Mouse (Mus musculus): Measurements from ENCODE around the gene Haus4. TPM values are rescaled to one million over a fixed set of nuclear protein-coding genes. Genes with fewer than 3 reads are reported as not detected.

The Haus4 gene
- polyA plus RNA-seq, 1 experiment = 47.2 TPM

DNA sequence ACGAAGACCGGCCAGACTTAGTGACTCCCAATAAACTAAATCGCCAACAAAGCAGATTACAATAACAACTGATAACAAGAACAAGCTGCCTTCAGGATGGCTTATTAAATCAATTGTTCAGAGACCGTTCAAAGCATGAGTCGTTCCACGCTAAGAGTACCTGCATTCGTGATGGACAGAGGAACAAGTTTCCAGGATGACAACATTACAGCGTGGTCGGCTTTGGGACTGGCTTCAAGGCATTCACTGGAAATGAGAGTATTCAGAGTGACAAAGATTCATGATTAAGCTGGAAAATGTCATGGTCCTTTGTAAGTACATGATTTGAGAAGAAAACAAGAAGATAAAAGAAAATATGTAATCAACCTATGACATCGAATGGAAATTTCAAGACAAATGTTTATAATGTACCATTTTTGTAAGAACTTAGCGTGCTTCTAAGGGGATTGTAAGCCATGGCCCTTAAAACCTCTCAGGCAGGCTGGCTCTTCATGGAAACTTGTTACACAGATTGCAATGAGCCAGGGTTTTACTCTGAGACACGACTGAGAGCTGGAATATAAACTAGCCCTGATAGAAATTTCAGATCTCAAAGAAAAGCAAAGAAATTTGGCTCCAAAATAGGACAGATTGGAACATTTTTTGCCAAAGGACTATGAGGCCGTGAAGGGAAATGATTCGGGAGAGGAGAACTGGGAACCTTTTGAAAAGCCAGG, 6.3 kb upstream of the Haus4 start:
- Histone ChIP-seq H3K4me1 (replicated peaks; ENCODE audit: control insufficient read depth, insufficient read depth, low read length) (no peaks in the 10 kb centered on the region), H3K27me3 (ENCODE audit: control insufficient read depth, insufficient read depth, low read length) (no peaks in the 10 kb centered on the region), H3K4me3 (ENCODE audit: control insufficient read depth, insufficient read depth, low read length) (no peak overlapping the region), H3K27ac (ENCODE audit: control insufficient read depth, insufficient read depth, low read length) (no peak overlapping the region), H3K36me3 (ENCODE audit: control insufficient read depth, insufficient read depth, low read length) (no peaks in the 10 kb centered on the region)
- 94% methylated on average over 14 of the region's 14 CpGs for WGBS
- TF ChIP-seq POLR2A (IDR thresholded peaks at IDR 0.05; ENCODE audit: control insufficient read depth, extremely low read depth, insufficient read depth, low read length, poor library complexity) = no peak
- no peak for TF ChIP-seq CTCF (IDR thresholded peaks at IDR 0.05; ENCODE audit: borderline replicate concordance, control insufficient read depth, extremely low read depth, insufficient read depth, low read length, poor library complexity)
- DNase-seq = no peak

DNA sequence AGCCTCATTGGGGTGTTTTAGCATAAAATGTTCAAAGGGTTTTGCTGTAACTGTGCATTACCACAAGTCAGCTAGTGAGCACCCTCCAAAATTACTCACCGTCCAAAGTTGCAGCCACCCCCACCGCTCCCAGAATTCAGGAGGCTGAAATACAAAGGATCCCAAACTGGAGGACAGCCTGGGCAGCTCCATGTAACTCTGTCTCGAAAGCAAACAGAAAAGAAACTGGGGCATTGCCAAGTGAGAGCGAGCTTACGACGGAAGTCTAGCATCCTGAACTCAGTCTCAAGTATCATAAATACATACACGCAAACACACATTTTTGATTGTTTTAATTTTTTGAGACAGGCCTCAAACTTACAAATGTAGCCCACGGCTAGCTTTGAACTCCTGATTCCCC, 2.9 kb upstream of the Haus4 start:
- no peak overlapping the region for H3K4me3 ChIP-seq (ENCODE audit: control insufficient read depth, insufficient read depth, low read length)
- no peak overlapping the region for H3K27ac ChIP-seq (ENCODE audit: control insufficient read depth, insufficient read depth, low read length)
- H3K4me1 ChIP-seq (replicated peaks; ENCODE audit: control insufficient read depth, insufficient read depth, low read length) = peaks cover 5% of the 10 kb centered on the region
- H3K27me3 ChIP-seq (ENCODE audit: control insufficient read depth, insufficient read depth, low read length) = no peaks in the 10 kb centered on the region
- WGBS = 93% methylated on average over 8 of the region's 8 CpGs
- H3K36me3 ChIP-seq (ENCODE audit: control insufficient read depth, insufficient read depth, low read length) = no peaks in the 10 kb centered on the region
- TF ChIP-seq CTCF (IDR thresholded peaks at IDR 0.05; ENCODE audit: borderline replicate concordance, control insufficient read depth, extremely low read depth, insufficient read depth, low read length, poor library complexity) (no peak), POLR2A (IDR thresholded peaks at IDR 0.05; ENCODE audit: control insufficient read depth, extremely low read depth, insufficient read depth, low read length, poor library complexity) (no peak)
- no peak for DNase-seq

DNA sequence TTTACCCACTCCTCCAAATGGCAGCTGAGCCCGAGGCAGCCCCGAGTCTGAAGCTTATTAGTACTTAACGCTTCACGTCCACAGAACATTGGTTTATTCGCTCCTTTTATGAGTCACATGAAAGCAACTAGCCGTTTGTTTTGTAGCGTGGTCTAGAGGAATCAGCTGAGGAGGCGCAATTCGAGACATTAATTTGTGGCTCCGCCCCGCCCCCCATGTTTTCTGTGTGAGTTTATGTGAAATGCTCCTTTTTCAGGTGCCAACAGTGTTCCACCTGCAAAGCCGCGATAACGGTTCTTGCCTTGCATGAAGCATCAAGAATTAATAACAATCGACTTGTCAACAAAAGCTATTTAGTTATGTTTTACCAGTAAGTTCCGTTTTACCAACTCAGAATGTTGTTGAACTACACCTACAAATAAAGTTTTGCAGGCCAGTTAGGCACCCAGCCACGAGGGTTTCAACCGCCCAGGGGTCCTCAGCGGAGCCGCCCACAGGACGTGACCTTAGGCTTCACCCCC, 902 bp downstream of the Haus4 start:
- H3K4me1 ChIP-seq (replicated peaks; ENCODE audit: control insufficient read depth, insufficient read depth, low read length) = peaks cover 5% of the 10 kb centered on the region
- peak overlapping the region; percentile 56; the same call in 1 of the 2 replicates for H3K27ac ChIP-seq (ENCODE audit: control insufficient read depth, insufficient read depth, low read length)
- H3K27me3 ChIP-seq (ENCODE audit: control insufficient read depth, insufficient read depth, low read length) = no peaks in the 10 kb centered on the region
- no peak for DNase-seq
- H3K4me3 ChIP-seq (ENCODE audit: control insufficient read depth, insufficient read depth, low read length) = peak overlapping the region; percentile 83
- TF ChIP-seq POLR2A (IDR thresholded peaks at IDR 0.05; ENCODE audit: control insufficient read depth, extremely low read depth, insufficient read depth, low read length, poor library complexity) (no peak), CTCF (IDR thresholded peaks at IDR 0.05; ENCODE audit: borderline replicate concordance, control insufficient read depth, extremely low read depth, insufficient read depth, low read length, poor library complexity) (no peak)
- under 1% methylated on average over 21 of the region's 21 CpGs for WGBS
- H3K36me3 ChIP-seq (ENCODE audit: control insufficient read depth, insufficient read depth, low read length) = peaks cover 19% of the 10 kb centered on the region

DNA sequence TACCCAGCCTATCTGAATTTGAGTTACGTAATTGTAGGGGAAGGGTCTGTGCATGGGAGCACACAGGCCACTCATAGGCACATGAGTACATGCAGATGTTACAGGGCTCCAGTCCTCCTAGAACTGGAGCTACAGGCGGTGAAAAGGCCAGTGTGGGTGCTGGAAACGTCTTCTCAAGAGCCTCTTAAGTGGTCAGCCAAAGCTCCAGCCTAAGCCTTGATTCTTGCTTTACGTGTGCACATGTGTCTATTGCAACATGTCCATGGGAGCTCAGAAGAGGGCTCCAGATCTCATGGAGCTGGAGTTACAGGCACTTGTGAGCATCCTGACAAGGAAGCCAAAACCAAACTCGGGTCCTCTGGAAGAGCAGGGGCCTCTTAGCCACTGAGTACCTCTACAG, 9.7 kb downstream of the Haus4 start:
- no peak for TF ChIP-seq POLR2A (IDR thresholded peaks at IDR 0.05; ENCODE audit: control insufficient read depth, extremely low read depth, insufficient read depth, low read length, poor library complexity)
- no peak for TF ChIP-seq CTCF (IDR thresholded peaks at IDR 0.05; ENCODE audit: borderline replicate concordance, control insufficient read depth, extremely low read depth, insufficient read depth, low read length, poor library complexity)
- H3K36me3 ChIP-seq (ENCODE audit: control insufficient read depth, insufficient read depth, low read length) = peaks cover 51% of the 10 kb centered on the region

DNA sequence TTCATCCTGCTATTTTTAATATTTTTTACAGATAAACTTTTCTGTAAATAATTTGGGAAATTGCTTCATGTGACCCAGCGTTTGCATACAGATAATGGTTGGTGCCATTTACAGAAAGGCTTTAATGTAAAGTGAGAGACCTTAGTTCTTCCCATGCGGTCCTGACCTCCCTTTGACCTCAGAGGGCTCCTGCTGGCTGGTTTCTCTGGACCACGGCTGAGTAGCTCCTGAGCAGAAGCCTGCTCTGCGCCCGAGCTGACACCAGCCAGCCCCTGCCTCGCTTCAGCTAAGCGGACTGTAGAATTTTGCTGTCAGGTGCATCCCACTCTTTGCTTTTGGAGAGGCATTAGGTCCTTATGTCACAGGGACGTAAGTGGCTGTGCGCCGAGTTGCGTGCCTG, 13.6 kb downstream of the Haus4 start:
- 95% methylated on average over 11 of the region's 11 CpGs for WGBS
- TF ChIP-seq CTCF (IDR thresholded peaks at IDR 0.05; ENCODE audit: borderline replicate concordance, control insufficient read depth, extremely low read depth, insufficient read depth, low read length, poor library complexity) (no peak), POLR2A (IDR thresholded peaks at IDR 0.05; ENCODE audit: control insufficient read depth, extremely low read depth, insufficient read depth, low read length, poor library complexity) (no peak)
- H3K36me3 ChIP-seq (ENCODE audit: control insufficient read depth, insufficient read depth, low read length) = peaks cover 21% of the 10 kb centered on the region
- no peaks in the 10 kb centered on the region for H3K27me3 ChIP-seq (ENCODE audit: control insufficient read depth, insufficient read depth, low read length)
- no peak overlapping the region for H3K27ac ChIP-seq (ENCODE audit: control insufficient read depth, insufficient read depth, low read length)
- H3K4me3 ChIP-seq (ENCODE audit: control insufficient read depth, insufficient read depth, low read length) = no peak overlapping the region
- no peaks in the 10 kb centered on the region for H3K4me1 ChIP-seq (replicated peaks; ENCODE audit: control insufficient read depth, insufficient read depth, low read length)
- no peak for DNase-seq

More for the DNA sequence above, 9.7 kb downstream of the Haus4 start:
- DNase-seq = no peak
- H3K4me1 ChIP-seq (replicated peaks; ENCODE audit: control insufficient read depth, insufficient read depth, low read length) = no peaks in the 10 kb centered on the region
- H3K4me3 ChIP-seq (ENCODE audit: control insufficient read depth, insufficient read depth, low read length) = no peak overlapping the region
- H3K27me3 ChIP-seq (ENCODE audit: control insufficient read depth, insufficient read depth, low read length) = no peaks in the 10 kb centered on the region
- WGBS = 98% methylated on average over 5 of the region's 5 CpGs
- no peak overlapping the region for H3K27ac ChIP-seq (ENCODE audit: control insufficient read depth, insufficient read depth, low read length)

DNA sequence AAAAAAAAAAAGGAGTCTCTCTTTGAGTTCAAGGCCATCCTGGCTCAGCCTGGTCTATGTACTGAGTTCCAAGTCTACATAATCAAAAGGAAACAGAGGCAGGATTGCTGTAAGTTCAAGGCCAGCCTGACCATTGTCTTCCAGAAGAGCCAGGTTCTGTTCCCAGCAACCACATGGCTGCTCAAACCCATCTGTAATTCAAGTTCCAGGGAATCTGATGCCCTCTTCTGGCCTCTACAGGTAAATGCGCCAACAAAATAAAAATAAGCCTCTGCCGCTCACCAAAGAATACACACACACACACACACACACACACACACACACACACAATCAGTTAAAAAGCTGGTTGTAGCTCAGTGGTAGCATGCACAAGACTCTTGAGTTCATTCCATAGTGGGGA, 15.8 kb downstream of the Haus4 start:
- Histone ChIP-seq H3K4me3 (ENCODE audit: control insufficient read depth, insufficient read depth, low read length) (no peak overlapping the region), H3K36me3 (ENCODE audit: control insufficient read depth, insufficient read depth, low read length) (peaks cover 6% of the 10 kb centered on the region), H3K27me3 (ENCODE audit: control insufficient read depth, insufficient read depth, low read length) (no peaks in the 10 kb centered on the region), H3K4me1 (replicated peaks; ENCODE audit: control insufficient read depth, insufficient read depth, low read length) (no peaks in the 10 kb centered on the region), H3K27ac (ENCODE audit: control insufficient read depth, insufficient read depth, low read length) (no peak overlapping the region)
- TF ChIP-seq CTCF (IDR thresholded peaks at IDR 0.05; ENCODE audit: borderline replicate concordance, control insufficient read depth, extremely low read depth, insufficient read depth, low read length, poor library complexity) = no peak
- no peak for TF ChIP-seq POLR2A (IDR thresholded peaks at IDR 0.05; ENCODE audit: control insufficient read depth, extremely low read depth, insufficient read depth, low read length, poor library complexity)
- WGBS = 95% methylated on average over 2 of the region's 2 CpGs
- no peak for DNase-seq
